Mouse (Mus musculus) C2C12 (cell line): ENCODE data around the gene Myof.

Experiments used
- CTCF ChIP-seq: IDR thresholded peaks from one replicate; pipeline ENCODE4 v1.5.1; 2011; ENCODE audit not compliant: control insufficient read depth, insufficient read depth, insufficient read length
- MAX ChIP-seq: IDR thresholded peaks from one replicate; pipeline ENCODE4 v1.6.1; 2011; ENCODE audit warnings: mild to moderate bottlenecking, control low read depth

- TF ChIP-seq CTCF (no peak), MAX (no peak)
These were observed 136.5 kb downstream of the Myof start for GRCm38 (mm10) chr19:37906916-37907315.
